Mouse (Mus musculus) retina, postnatal 7 days (tissue): ENCODE data around the gene Zmynd8.

Experiments
- DNase-seq: peaks from one replicate; pipeline ENCODE4 v3.0.0-alpha.2; 2012; ENCODE audit warnings: low read depth, low spot score

Zmynd8 gene

DNA sequence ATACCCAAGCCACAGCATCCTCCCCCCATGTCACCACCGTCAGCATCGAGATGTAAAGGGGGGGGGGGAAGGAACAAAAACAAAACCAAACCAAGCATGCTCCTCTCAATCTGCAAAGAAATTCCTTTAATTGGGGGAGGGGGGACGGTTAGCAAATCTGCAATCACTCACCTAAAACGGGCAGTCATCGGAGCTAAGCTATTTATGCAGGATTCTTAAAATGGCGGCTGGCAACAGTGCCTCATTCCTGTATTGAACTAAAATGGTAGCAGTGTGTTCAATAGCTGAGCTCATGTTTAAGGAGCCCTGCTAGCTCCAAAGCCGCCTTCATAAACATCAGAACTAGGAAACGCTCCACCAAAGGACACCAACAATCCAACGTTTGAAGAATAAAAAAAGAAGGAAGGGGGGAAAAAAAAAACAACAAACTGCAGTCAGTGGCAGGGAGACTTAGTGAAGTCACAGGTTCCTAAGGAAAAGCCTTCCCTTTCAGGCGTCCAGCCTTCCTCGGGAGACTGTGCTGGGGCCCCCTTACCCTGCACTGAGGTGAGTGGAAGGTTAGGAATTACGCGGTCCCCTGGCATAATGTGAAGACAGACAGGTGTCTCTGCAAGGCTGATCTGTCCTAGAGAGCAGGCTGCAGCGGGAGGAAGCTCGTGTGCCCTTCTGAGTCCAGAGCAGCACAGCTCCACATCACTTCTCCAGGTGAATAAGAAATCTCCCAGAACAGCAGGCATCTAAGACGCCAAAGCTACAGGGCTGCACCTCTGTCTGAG is 19.2 kb downstream of the Zmynd8 start:
- no peak for DNase-seq

DNA sequence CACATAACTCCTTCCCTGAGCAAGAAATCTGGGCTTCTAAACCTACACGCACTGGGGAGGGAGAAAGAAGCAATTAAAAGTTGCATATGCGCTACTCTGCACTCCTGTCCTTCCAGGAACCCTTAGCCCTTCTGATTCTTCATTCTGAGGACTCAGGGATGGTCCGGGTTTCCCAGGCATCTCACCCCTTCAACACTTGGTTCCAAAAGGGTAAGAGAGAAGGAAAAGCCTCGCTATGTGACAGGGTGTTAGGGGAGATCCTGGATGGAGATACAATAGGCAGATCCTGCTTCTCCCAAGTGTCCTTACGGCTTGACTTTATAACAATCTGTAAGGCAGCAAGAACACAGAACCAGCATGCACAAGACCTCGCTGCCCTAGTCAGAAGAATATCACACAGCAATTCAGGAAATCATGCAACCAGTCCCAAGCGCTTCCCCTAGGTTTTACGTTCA is 19.9 kb downstream of the Zmynd8 start:
- no peak for DNase-seq

DNA sequence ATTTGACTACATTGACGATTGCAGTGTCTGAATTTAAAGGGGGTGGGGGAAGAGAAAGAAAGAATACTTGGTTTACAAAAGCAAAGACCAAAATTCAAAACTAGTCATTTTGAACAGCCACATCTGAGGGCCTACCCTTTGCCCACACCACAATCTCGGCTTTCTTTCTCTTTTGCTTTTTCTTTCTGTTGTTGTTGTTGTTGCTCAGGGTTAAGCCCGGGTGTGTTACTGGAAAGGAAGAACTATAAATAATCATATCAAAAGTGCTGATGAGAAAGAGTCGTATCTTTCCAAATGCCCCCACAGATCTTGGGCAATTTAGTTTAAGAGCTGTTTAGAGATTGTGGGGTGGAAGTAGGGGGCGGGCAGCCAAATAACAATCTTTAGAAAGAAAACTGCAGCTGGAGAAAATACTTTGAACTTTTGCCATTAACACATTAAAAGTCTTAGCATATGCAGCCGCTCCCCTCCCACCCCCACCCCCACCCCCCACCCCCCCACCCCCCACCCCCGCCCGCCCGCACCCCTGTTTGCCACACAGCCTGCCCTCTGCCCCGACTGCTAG is 20.7 kb downstream of the Zmynd8 start:
- no peak for DNase-seq

DNA sequence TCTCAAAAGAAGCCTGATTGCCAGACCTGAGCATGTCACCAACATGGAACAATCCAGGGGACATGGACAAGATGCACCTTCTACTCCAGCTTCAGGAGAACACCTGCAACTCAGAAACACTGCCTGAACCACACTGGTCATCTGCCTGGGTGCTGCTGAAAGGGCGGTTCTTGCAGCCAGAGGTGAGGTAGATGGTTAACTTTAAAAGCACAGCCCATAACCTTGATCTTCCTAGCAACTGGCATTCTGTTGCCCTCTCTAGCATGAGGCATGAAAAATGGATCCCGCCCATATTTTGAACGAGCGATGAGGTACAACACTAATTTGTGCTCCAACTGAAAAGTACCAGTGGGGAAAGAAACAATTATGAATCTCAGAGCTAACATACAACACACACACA is 21.6 kb downstream of the Zmynd8 start:
- no peak for DNase-seq

DNA sequence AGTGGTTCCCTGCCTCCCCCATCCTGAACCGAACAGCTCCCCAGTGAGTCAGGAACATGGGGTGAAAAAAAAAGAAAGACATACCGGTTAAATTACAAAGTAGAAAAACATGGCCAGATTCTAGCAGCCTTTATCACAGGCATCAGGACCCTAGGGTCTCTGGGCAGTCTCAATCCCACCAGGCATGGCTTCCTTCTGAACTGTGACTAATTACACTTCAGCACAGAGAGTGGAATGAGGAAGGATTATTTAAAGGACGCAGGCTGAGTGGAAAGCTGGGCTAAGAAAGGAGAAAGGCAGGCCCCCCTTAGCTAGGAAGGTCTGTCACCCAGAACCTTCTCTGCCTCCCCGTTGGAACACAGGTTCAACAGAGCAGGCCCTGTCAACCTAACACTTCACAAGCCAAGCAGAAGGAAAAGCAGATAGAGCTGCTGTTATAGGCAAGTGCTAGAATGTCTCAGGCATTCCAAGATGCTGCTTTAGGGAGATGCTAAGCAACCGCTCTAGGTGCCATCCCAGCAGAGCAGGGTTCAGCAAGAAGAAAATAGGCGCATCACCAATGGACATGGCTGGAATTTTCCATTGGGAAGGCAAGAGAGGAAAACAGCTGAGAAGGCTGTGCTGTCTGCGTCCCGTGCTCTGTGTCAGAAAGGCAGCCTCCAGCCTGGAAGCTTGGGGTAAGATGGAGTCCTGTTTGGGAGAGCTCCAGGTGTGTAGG is 22.5 kb downstream of the Zmynd8 start:
- no peak for DNase-seq

DNA sequence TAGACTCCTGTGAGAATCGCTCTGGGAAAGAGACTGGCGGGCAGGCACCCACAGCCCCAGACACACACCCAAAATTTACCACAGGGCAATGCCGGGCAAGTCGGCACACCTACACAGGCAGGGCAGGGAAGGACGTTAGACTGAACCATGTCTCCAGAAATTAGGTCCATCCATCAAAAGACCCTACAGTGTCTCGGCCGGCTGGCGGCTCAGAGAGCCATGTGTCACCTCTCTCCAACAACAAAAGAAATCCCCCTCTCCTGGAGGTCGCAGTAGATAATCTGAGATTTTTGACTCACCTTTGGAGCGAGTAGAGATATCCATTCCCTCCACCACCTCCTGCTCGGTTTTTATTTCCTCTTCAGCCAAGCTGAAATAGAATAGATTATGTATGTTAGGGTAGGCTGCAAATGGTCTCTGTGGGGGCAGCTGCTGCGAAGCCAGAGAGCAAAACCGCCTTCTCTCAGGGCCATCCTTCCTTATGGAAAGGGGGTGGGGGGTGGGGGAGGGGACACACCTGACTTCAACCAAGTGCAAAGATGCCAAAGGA is 23.3 kb downstream of the Zmynd8 start:
- DNase-seq, result no peak

DNA sequence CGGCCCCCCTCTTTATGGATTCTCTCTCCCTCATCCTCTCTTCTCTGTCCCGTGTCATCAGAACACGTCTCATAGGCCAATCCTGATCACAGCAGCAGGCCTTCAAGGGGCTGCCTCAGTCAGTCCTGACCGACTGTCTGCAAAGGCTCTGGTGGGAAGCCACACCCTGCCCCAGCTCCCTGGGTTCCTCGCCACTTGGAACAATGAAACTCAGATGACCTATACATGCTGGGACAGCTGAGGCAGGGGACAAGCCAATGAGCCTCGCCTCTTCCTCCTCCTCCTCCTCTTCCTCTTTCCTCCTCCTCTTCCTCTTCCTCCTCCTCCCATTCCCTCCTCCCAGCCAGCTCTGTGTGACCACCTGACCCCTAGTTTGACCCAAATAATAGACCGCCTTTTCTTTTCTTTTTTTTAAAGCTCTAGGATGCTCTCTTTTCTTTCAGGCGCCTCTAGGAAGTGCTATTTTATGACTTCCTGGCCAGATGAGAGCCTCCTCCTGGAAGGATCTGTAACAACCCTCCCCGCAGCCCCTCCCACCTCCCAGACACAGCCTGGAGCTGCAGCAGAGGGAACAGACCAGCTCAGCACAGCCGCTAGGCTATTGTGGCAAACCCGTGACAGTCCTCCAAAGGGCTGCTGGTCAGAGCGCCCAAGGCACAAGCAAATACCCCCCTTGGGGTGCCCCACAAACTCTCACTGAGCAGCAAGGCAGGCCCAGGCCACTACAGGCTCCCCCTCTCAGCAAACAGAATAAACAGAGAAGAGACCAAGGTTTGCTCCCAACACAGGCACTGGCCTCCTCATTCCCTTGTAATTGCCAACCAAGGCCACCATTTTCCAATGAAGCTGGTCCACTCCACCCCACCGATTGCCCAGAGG is 24.1 kb downstream of the Zmynd8 start:
- no peak for DNase-seq

DNA sequence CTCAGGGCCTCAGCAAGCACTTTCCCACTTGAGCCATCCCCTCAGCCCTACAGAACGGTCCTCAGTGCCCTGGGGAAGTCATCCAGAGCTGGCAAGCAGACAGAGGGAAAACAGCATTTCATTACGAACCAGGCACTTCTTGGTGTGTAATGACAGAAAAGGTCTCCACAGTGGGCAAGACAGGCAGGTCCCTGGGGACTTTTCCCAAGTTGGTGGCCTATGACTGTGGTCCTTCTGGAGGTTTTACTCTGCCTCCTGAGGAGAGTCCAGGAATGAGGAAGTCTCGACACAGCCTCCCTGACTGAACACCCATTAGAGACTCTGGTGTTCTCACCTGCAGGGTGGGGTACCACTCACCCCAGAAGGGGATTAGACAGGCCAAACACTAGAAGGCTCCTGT is 25.0 kb downstream of the Zmynd8 start:
- DNase-seq, result no peak

DNA sequence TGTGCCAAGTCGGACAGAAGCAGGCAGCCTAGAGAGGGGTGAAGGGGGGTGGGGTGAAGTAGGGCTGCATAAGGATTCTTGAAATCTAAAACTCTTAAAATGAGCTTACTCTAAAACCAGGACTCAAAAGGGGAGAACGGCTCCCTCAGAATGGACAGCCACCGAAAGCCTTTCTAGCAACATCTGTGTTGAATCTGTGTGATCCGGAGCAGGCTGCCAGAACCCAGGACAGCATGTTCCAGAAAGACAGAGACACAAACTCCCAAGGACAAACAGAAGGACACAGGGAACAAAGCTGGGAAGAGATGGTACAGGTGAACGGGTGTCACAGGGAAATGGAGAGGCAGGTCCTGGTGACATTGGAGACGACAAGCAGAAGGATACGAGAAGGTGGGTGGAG is 25.6 kb downstream of the Zmynd8 start:
- no peak for DNase-seq

DNA sequence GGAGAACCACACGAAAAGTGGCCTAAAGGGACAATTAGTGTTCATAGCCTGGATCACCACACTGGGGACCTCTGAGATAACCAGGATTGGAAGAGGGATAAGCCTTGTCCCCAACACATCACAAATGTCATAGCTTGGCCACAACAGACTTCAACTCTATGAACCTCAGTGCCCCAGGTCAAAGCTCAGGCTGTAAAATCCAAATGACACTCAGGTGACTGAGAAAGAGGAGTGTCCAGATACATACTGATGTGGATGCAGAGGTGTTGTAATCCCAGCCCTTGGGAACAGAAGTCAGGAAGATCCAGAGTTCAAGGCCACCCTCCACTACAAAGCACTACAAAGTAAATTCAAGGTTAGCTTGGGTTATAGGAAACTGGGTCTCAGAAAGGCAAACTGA is 29.6 kb downstream of the Zmynd8 start:
- DNase-seq, result no peak

DNA sequence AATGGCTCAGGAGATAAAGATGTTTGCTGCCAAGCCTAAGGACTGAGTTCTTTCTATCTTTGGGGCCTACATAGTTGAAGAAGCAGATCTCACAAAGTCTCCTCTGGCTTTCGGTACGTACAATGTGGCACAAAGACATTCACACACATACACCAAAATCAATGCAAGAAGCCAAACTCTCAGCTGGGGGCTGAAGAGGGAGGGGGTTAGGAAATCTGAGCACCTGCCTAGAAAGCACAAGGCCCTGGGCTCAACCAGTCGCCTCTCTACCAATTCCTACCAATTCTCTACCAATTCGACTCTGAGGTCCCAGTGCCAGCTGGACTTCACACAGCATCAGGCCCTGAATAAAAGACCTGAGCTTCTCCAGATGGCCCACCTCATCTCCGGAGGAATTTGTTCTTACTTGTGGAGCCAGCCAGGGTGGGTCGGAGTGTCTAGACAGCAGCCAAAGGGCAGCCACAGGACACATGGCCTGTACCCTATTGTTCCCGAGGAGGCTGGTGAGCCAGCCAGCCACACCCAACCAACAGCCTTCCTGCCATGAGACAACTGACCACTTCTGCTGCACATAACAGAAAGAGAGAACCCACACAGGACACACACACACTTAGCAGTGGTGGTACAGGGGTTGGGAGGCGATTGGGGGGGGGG is 30.2 kb downstream of the Zmynd8 start:
- DNase-seq, result no peak

DNA sequence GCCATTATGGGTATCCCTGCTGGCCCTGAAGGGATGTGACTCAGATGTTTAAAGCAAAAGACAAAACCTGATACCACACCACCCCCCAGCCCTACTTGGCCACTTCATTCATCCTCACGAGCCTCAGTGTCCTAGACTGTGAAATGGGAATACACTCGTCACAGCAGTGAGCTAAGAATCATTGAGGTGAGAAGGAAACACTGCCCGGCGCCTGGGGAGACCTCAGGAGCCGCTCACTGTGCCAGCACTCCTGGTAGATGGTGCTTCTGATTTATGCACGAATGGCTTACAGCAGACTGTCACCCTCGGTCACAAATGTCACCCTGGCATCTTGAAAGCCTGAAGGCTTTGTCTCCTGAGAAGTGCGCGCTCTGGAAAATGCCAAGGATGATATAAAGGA is 31.3 kb downstream of the Zmynd8 start:
- no peak for DNase-seq

DNA sequence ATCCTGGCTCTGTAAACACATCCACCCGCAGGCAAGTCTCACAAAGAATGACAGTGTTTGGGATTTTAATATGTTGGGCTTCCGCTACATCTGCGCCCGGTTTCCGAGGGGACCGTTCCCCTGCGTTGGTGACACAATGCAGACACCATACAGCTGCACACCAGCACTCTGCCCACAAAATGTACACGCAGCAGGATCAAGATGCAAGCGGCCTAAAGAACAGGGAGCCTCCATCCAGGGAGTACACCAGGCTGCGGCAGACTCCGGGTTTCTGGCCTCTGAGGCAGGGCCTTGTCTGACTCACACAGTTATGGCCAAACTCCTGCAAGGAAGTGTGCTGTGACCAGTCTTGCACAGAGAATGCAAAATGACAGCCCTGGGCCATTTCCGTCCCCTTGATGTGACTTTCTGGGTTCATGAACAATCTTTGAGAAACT is 31.8 kb downstream of the Zmynd8 start:
- DNase-seq, result no peak

DNA sequence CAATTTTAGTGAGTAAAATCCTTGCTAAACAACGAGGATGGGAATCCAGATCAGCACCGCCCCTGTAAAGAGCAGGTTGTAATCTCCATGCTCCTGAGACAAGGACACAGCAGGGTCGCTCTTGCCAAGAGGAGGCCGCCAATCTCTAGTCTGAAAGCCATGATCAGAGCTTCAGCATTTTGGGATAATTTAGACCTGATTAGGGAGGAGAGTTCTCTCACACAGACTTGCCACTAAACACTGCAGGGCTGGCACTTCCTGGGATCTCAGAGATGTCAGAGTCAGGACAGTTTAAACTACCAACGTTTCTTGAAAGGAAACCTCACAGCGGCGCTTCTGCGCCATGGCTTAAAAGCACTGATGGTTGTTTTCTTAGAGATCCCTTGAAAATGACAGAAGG is 32.4 kb downstream of the Zmynd8 start:
- no peak for DNase-seq

DNA sequence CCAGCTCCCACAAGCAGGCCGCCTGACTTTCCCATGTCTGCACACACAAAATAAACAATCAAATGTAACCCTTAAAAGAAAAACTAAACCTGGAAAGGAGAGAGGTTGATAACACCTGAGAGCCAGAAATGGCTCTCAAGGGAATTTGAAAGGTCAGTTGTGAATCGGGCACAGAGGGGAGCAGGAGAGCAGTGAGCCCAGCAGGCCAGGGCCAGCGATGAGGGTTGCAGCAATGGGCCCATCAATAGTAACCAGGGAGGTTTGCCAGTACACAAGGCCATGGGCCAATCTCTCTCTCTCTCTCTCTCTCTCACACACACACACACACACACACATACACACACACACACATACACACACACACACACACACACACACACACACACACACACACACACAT is 34.0 kb downstream of the Zmynd8 start:
- DNase-seq, result no peak

DNA sequence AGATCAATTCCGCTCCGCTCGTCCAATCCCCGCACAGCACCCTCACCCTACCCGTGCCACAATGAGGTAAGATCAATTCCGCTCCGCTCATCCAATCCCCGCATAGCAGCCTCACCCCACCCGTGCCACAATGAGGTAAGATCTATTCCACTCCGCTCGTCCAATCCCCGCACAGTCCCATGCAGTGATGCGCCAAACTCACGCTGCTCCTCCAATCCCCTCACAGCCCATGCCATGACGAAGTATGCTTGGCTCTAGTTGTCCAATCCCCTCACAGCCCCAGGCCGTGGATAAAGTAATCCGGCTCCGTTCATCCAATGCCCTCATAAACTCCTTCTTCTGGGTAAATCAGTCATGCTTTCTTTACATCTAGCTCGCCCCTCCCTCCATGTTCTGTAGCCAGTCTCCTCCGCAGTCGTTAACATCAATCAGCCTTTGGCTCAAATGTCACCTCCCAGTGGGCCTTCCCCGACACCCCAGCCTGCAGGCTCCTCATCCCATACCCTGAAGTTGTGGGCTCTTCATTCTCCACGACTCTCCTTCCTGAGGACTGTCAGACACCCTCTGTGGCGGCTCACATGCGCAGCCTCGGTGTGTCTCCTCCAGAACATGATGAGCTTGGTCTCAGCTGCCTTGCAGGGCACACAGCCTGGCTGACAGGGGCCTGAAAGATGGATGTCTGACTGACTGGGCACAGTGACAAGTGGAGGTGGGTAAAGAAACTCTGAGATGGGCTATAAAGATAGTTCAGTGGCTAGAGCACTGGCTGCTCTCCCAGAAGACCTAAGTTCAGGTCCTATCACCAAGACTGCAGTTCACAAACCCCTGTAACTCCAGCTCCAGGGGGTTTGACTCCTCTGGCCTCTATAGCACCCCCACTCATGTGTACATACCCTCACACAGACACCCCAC is 36.9 kb downstream of the Zmynd8 start:
- no peak for DNase-seq

DNA sequence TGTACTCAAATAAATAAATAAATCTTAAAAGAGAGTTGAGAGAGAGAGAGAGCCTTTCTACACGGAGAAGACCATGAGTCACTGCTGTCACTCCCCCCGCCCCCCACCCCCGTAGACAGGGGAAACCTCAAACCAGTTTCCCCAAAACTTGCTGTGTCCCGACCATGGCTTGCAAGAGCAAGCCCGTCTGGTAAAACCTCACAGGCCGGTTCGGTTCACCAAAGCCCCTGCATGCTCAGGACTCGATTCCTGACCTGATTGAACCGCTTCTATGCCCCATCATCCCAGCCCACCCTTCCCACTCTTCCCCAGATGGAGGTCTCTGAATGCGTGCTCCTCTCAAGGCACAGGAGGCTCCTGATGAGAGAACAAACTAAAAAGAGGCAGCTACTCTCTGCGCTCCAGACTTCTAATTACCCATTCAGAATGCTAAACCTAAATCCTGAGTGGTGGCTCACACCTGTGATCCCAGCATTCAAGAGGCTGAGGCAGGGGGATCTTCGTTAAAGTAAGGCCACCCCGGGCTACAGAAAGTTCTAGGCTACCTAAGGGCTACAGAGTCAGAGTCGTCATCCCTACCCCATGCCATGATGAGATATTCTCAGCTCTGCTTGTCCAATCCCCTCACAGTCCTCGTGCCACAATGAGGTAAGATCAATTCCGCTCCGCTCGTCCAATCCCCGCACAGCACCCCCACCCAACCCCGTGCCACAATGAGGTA is 37.7 kb downstream of the Zmynd8 start:
- DNase-seq, result no peak

DNA sequence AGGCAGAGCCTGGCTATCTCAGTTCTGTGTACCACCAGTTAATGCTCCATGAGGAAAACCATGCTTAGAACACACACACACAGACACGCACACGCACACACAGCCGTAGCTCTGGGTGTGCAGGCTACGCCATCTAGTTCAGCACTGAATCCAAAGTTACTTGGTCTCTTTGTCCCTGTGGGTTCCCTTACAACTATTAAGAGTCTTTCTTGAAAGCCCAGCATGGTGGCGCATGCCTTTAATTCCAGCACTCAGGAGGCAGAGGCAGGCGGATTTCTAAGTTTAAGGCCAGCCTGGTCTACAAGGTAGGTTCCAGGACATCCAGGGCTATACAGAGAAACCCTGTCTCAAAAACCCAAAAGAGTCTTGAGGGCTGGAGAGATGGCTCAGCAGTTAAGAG is 38.4 kb downstream of the Zmynd8 start:
- no peak for DNase-seq
